Mouse (Mus musculus) lung, embryonic 15.5 days (tissue): ENCODE data around the gene Ly6g6e. TPM values are rescaled to one million over a fixed set of nuclear protein-coding genes. Genes with fewer than 3 reads are reported as not detected.
A peak's percentile ranks its signal among the peaks of the same experiment; 100 is the strongest.

Experiments used
- ATAC-seq: fragments of 200-750 bp; cut with Nextera tagmentation; 2 replicates; pipeline ENCODE4 v1.8.0; 2017; ENCODE audit warnings: moderate number of reproducible peaks, borderline replicate concordance; ENCODE audit not compliant: low FRiP score, low TSS enrichment; ENCODE audit errors: extremely low read depth
- H3K27ac ChIP-seq: fragments of 300-500 bp; sonication (generic); 2 replicates; pipeline ENCODE4 v1.5.1; 2015; ENCODE audit warnings: moderate library complexity, mild to moderate bottlenecking, inconsistent platforms
- H3K27me3 ChIP-seq: fragments of 300-500 bp; sonication (generic); 2 replicates; pipeline ENCODE4 v1.6.1; 2015; ENCODE audit warnings: inconsistent platforms
- H3K36me3 ChIP-seq: fragments of 300-500 bp; sonication (generic); 2 replicates; pipeline ENCODE4 v1.6.1; 2015; ENCODE audit warnings: inconsistent platforms
- H3K4me1 ChIP-seq: fragments of 300-500 bp; sonication (generic); 2 replicates; pipeline ENCODE4 v1.6.1; 2015; ENCODE audit warnings: inconsistent platforms
- H3K4me2 ChIP-seq: fragments of 300-500 bp; sonication (generic); 2 replicates; pipeline ENCODE4 v1.6.1; 2015; ENCODE audit warnings: inconsistent platforms, mild to moderate bottlenecking, moderate library complexity
- H3K4me3 ChIP-seq: fragments of 300-500 bp; sonication (generic); 2 replicates; pipeline ENCODE4 v1.5.1; 2015; ENCODE audit warnings: mild to moderate bottlenecking, inconsistent platforms
- H3K9ac ChIP-seq: fragments of 300-500 bp; sonication (generic); 2 replicates; pipeline ENCODE4 v1.6.1; 2015; ENCODE audit warnings: inconsistent platforms
- H3K9me3 ChIP-seq: fragments of 300-500 bp; sonication (generic); 2 replicates; pipeline ENCODE4 v1.6.1; 2016; ENCODE audit warnings: inconsistent platforms
- WGBS: fragments of 180-500 bp; shearing (Covaris S2); methylation state at CpG from one replicate; pipeline ENCODE4 v1.1.7; 2015; 5-methylcytosine and 5-hydroxymethylcytosine counted together
- polyA plus RNA-seq: library from polyadenylated mRNA; unstranded; fragments of >200 nt; fragmentation: Nextera tagmentation; extraction: Ambion mirVana; gene quantifications from 2 replicates; pipeline ENCODE4 v1.2.1, GENCODE M21; 2015

Ly6g6e gene
- polyA plus RNA-seq, 1 experiment from 2014 or later, result 0.96 TPM

DNA sequence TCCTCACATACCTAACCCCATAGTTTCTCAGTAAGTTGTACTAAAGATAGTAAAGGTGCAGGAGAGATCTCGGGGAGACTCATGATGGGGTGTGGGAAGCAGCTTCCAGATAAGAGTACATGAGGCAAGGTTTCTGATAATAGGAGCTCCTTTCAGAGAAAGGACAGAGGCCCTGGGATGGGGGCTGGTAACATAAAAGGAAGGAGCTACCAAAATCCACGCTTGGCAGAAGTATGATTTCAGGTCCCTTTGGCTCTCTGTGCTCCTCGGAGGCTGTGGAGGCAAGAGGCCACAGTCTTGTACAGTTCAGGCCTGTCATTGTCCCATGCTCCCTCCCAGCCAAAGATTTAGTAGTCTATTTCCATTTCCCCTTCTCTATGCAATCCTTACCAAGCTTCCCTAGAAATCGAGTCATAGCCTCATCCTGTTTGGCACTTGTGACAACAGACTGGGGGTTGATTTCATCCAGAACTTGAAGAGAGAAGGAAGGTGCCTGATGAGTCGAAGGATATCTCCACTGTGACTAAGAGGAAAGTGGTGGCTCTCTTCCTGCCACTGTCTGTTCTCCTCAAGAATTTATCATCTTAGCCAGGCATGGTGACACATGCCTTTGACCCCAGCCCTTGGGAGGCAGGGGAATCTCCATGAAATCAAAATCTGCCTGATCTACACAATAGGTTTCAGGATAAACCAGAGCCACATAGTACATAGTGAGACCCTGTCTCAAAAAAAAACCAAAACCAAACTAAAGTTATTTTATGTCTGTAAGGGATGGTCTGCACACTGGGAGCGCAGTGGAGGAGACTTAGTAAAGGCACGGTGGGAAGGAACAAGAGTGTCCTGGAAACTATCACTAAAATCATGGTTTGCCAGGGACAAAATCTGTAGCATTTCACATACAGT is 31.5 kb upstream of the Ly6g6e start:
- H3K36me3 ChIP-seq, result no peaks in the 10 kb centered on the region
- H3K4me1 ChIP-seq, result peaks cover 50% of the 10 kb centered on the region
- peak overlapping the region; percentile 68 for H3K9ac ChIP-seq
- no peak for ATAC-seq
- peak overlapping the region; percentile 46 for H3K4me3 ChIP-seq
- H3K9me3 ChIP-seq, result no peaks in the 10 kb centered on the region
- H3K27me3 ChIP-seq, result no peaks in the 10 kb centered on the region
- H3K4me2 ChIP-seq, result peak overlapping the region; percentile 84
- peak overlapping the region; percentile 89 for H3K27ac ChIP-seq
- WGBS, result 70% methylated on average over 7 of the region's 7 CpGs

GRCm38 (mm10) chr17:35045807-35046680 is 30.7 kb upstream of the Ly6g6e start:
- WGBS, result 3% methylated on average over 40 of the region's 48 CpGs
- peaks cover 50% of the 10 kb centered on the region for H3K4me1 ChIP-seq
- ATAC-seq, result peak; percentile 74

DNA sequence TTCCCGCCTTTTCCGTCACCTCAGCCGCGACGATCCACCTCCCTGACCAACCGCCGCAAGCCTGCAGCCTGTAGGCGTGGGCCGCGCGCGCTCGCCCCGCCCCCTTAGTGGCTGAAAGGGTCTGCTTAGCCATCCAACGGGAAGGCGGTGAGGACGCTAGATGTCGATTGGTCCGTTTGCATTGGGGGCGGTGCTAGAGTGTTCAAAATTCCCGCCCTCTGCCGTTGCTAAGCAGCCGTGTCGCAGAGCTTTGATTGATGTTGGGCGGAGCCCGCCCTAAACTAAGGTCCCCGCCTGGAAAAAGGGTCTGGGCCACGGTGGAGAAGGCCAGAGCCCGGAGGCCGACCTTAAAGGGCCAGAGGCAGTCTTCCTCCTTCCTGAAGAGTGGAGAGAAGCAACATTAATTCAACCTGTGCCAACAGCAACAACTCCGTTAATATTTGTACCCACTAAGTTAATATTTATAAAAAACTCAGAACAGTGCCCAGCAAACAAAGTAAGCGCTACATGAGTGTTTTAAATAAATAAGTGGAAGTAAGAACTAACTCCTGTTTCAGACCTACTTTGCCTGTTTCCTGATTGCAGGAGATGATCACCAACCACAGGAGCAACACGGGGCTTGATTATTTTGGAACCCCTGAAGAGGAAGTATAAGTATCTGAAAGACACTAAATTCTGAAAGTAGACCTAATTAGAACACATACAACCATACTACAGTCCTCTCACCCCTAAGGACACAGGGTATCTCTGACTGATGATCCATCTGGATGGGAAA is 29.8 kb upstream of the Ly6g6e start, which contains the start of gene Msh5:
Msh5 (minus strand) TSS at position 65 of the 775 bp plus-strand sequence.
- WGBS, result 1% methylated on average over 32 of the region's 33 CpGs
- ATAC-seq, result peak; percentile 93

More at GRCm38 (mm10) chr17:35045807-35046680, 30.7 kb upstream of the Ly6g6e start:
- H3K9me3 ChIP-seq, result no peaks in the 10 kb centered on the region
- H3K9ac ChIP-seq, result peak overlapping the region; percentile 68
- H3K4me3 ChIP-seq, result peak overlapping the region; percentile 46
- no peaks in the 10 kb centered on the region for H3K36me3 ChIP-seq
- H3K27ac ChIP-seq, result peak overlapping the region; percentile 89
- H3K27me3 ChIP-seq, result no peaks in the 10 kb centered on the region
- peak overlapping the region; percentile 84 for H3K4me2 ChIP-seq

GRCm38 (mm10) chr17:35047688-35048087 is 29.0 kb upstream of the Ly6g6e start:
- no peaks in the 10 kb centered on the region for H3K27me3 ChIP-seq
- H3K4me1 ChIP-seq, result peaks cover 60% of the 10 kb centered on the region
- H3K9me3 ChIP-seq, result no peaks in the 10 kb centered on the region
- 51% methylated on average over 1 of the region's 1 CpGs for WGBS
- no peak for ATAC-seq
- no peak overlapping the region for H3K4me3 ChIP-seq
- H3K27ac ChIP-seq, result peak overlapping the region; percentile 99
- peaks cover 5% of the 10 kb centered on the region for H3K36me3 ChIP-seq
- peak overlapping the region; percentile 28 for H3K4me2 ChIP-seq
- H3K9ac ChIP-seq, result no peak overlapping the region

More for the DNA sequence above, 29.8 kb upstream of the Ly6g6e start, which contains the start of gene Msh5:
- no peaks in the 10 kb centered on the region for H3K36me3 ChIP-seq
- H3K9me3 ChIP-seq, result no peaks in the 10 kb centered on the region
- H3K4me1 ChIP-seq, result peaks cover 52% of the 10 kb centered on the region
- no peaks in the 10 kb centered on the region for H3K27me3 ChIP-seq
- H3K4me3 ChIP-seq, result peak within 1 kb of the TSS; percentile 46
- H3K9ac ChIP-seq, result peak within 1 kb of the TSS; percentile 68
- peak within 1 kb of the TSS; percentile 99 for H3K27ac ChIP-seq
- peak within 1 kb of the TSS; percentile 84 for H3K4me2 ChIP-seq

GRCm38 (mm10) chr17:35048149-35048931 is 28.4 kb upstream of the Ly6g6e start:
- no peak overlapping the region for H3K4me3 ChIP-seq
- H3K4me1 ChIP-seq, result peaks cover 64% of the 10 kb centered on the region
- H3K9ac ChIP-seq, result no peak overlapping the region
- H3K27ac ChIP-seq, result peak overlapping the region; percentile 99
- no peak for ATAC-seq
- peaks cover 12% of the 10 kb centered on the region for H3K36me3 ChIP-seq
- H3K27me3 ChIP-seq, result no peaks in the 10 kb centered on the region
- WGBS, result 22% methylated on average over 11 of the region's 11 CpGs
- no peaks in the 10 kb centered on the region for H3K9me3 ChIP-seq
- H3K4me2 ChIP-seq, result peak overlapping the region; percentile 94

DNA sequence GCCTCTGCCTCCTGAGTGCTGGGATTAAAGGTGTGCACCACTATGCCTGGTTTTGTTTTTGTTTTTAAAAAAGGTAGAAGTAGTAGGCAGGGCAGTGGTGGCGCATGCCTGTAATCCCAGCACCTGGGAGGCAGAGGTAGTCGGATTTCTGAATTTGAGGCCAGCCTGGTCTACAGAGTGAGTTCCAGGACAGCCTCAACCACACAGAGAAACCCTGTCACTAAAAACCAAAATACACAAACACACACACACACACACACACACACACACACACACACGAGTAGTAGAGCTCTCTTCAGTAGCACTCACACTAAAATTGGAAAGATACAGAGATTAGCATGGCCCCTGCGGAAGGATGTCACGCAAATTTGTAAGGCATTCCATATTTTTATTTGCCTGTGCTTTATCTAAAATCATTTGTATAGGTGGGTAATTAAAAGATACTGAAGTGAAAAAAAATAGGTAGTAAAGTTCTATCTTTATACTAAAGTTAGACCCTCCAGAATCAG is 27.7 kb upstream of the Ly6g6e start:
- Histone ChIP-seq H3K4me1 (peaks cover 59% of the 10 kb centered on the region), H3K9me3 (no peaks in the 10 kb centered on the region), H3K27me3 (no peaks in the 10 kb centered on the region), H3K9ac (no peak overlapping the region), H3K4me3 (peak overlapping the region; percentile 71; the same call in 1 of the 2 replicates), H3K36me3 (peaks cover 18% of the 10 kb centered on the region), H3K27ac (peak overlapping the region; percentile 99), H3K4me2 (peak overlapping the region; percentile 94)
- no peak for ATAC-seq
- WGBS, result 71% methylated on average over 5 of the region's 5 CpGs

DNA sequence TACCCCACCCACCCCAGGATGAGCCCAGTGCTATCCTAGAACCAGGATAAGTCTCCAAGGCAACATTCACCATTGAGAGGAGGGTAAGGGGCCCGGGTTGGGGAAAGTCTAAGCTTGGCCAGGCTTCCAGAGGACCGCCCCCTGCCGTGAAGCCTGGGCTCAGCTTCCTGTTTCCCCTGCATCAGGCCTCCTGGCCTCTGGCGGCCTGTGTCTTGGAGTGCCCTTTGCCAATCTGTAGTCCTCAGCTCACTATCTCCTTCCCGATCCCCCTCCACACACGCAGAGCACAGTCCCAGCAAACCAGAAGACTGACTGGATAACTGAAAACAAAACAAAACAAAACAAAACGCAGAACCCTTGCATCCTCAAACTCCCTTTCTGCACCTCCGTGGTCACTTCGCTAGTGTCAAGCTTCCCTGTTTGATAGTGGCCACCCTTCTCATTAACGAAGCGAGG is 27.1 kb upstream of the Ly6g6e start, which contains the start of gene Clic1:
Clic1 (plus strand) TSS at position 406 of the 456 bp plus-strand sequence.
- Histone ChIP-seq H3K9ac (peak within 1 kb of the TSS; percentile 95), H3K27me3 (no peaks in the 10 kb centered on the region), H3K9me3 (no peaks in the 10 kb centered on the region), H3K27ac (peak within 1 kb of the TSS; percentile 99), H3K36me3 (peaks cover 23% of the 10 kb centered on the region), H3K4me2 (peak within 1 kb of the TSS; percentile 94), H3K4me3 (peak within 1 kb of the TSS; percentile 71), H3K4me1 (peaks cover 59% of the 10 kb centered on the region)
- peak; percentile 32 for ATAC-seq
- 1% methylated on average over 11 of the region's 11 CpGs for WGBS

DNA sequence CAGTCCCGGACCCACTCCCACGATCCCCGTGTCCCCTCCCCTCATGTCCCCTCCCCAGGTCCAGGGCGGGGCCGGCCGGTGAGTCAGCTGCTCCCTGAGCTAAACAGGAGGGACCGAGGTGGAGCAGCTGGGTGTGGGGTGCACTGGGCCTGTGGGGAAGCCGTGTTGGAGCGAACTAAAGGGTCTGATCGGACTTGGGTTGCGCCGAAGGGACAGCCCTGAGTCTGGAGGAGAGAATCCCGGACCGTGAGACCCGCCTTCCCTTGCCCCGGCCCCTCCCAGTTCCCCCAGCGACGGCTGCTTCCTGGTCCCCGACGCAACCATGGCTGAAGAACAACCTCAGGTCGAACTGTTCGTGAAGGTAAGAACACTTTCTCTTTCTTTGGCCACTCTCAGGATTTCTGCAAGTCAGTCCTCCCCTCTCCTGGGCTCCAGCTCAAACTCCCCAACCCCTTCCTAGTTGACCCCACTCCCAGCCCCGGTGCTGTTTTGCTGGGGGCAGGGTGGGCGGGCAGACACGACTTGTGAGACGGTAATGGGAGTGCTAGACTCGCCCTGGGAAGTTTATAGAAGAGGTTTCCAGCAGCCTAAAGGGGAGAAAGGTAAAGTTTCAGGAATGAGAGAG is 26.5 kb upstream of the Ly6g6e start:
- under 1% methylated on average over 26 of the region's 27 CpGs for WGBS
- Histone ChIP-seq H3K9me3 (no peaks in the 10 kb centered on the region), H3K27ac (peak overlapping the region; percentile 99), H3K4me2 (peak overlapping the region; percentile 94), H3K36me3 (peaks cover 28% of the 10 kb centered on the region), H3K4me3 (peak overlapping the region; percentile 71), H3K9ac (peak overlapping the region; percentile 95), H3K4me1 (peaks cover 53% of the 10 kb centered on the region), H3K27me3 (no peaks in the 10 kb centered on the region)
- peak; percentile 16; the same call in 1 of the 2 replicates for ATAC-seq

- Histone ChIP-seq H3K27me3 (no peaks in the 10 kb centered on the region), H3K4me2 (peak overlapping the region; percentile 94), H3K4me3 (peak overlapping the region; percentile 71), H3K9ac (peak overlapping the region; percentile 78), H3K36me3 (peaks cover 40% of the 10 kb centered on the region), H3K4me1 (peaks cover 45% of the 10 kb centered on the region), H3K9me3 (no peaks in the 10 kb centered on the region), H3K27ac (peak overlapping the region; percentile 99)
- WGBS, result 2% methylated on average over 21 of the region's 21 CpGs
- ATAC-seq, result peak; percentile 69
Measured at GRCm38 (mm10) chr17:35051156-35052086, 25.3 kb upstream of the Ly6g6e start.
